Mouse (Mus musculus) spleen, adult 2 months (tissue): ENCODE measurements around the gene Hsd17b6.

Experiments
- CTCF ChIP-seq: fragments of 200-500 bp; IDR thresholded peaks from 2 replicates; pipeline ENCODE4 v1.5.1; 2011; ENCODE audit warnings: mild to moderate bottlenecking, inconsistent platforms; ENCODE audit not compliant: insufficient read depth, insufficient read length, insufficient replicate concordance; ENCODE audit errors: extremely low read depth
- POLR2A ChIP-seq: fragments of 200-500 bp; IDR thresholded peaks from 2 replicates; pipeline ENCODE4 v1.6.1; 2011; ENCODE audit warnings: low read depth, low read length, inconsistent platforms

DNA sequence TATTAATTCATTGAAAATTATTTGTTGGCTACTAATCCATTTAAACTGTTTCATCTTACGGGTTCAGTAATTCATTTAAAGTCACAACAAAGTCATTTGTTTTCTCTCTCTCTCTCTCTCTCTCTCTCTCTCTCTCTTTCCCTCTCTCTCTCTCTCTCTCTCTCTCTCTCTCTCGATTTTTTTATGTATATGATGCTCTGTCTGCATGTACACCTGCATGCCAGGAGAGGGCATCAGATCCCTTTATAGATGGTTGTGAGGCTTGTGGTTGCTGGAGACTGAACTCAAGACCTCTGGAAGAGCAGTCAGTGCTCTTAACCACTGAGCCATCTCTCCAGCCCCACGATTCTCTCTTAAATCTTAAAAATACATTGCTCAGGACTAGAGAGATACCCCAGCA lies 36.3 kb downstream of the Hsd17b6 start:
- TF ChIP-seq CTCF (no peak), POLR2A (no peak)
